Mouse (Mus musculus) cortical plate, adult 2 months (tissue): ENCODE measurements around the gene Ube2h. TPM values are rescaled to one million over a fixed set of nuclear protein-coding genes. Genes with fewer than 3 reads are reported as not detected.

ENCODE experiments used
- H3K27ac ChIP-seq: fragments of 200-500 bp; 2 replicates; pipeline ENCODE4 v1.5.1; 2012; ENCODE audit warnings: low read length, control low read depth, inconsistent platforms; ENCODE audit not compliant: insufficient read depth
- H3K4me1 ChIP-seq: fragments of 200-500 bp; 2 replicates; pipeline ENCODE4 v1.6.1; 2011; ENCODE audit warnings: low read length; ENCODE audit not compliant: control insufficient read depth, insufficient read depth
- H3K4me3 ChIP-seq: fragments of 200-500 bp; 2 replicates; pipeline ENCODE4 v1.5.1; 2011; ENCODE audit warnings: mild to moderate bottlenecking, low read length, control low read depth; ENCODE audit not compliant: insufficient read depth
- CTCF ChIP-seq: fragments of 200-500 bp; IDR thresholded peaks from 2 replicates; pipeline ENCODE4 v1.5.1; 2011; ENCODE audit warnings: mild to moderate bottlenecking, control low read depth, low read length; ENCODE audit not compliant: insufficient read depth; ENCODE audit errors: extremely low read depth
- POLR2A ChIP-seq: fragments of 200-500 bp; IDR thresholded peaks from 2 replicates; pipeline ENCODE4 v1.6.1; 2011; ENCODE audit warnings: mild to moderate bottlenecking, low read length, control low read depth; ENCODE audit not compliant: insufficient read depth; ENCODE audit errors: extremely low read depth
- polyA plus RNA-seq: library from polyadenylated mRNA; depleted of rRNA; stranded (reverse); fragments of >200 nt; gene quantifications from 2 replicates; pipeline ENCODE4 v1.2.3, GENCODE M21; 2012

Ube2h gene
- polyA plus RNA-seq, 1 experiment: 72.4 TPM

- H3K27ac ChIP-seq: peak overlapping the region; percentile 57
- H3K4me1 ChIP-seq: peaks cover 3% of the 10 kb centered on the region; the same call in 1 of the 2 replicates
- TF ChIP-seq POLR2A (peak; percentile 66; the same call in 1 of the 2 replicates), CTCF (no peak)
- H3K4me3 ChIP-seq: peak overlapping the region; percentile 10; the same call in 1 of the 2 replicates
Measured at GRCm38 (mm10) chr6:30300372-30300771, 4.0 kb downstream of the Ube2h start.

GRCm38 (mm10) chr6:30299683-30300082 is 4.7 kb downstream of the Ube2h start:
- TF ChIP-seq POLR2A (no peak), CTCF (no peak)
- Histone ChIP-seq H3K4me1 (peaks cover 2% of the 10 kb centered on the region; the same call in 1 of the 2 replicates), H3K4me3 (no peak overlapping the region; the same call in 1 of the 2 replicates), H3K27ac (0 out of 2 replicates have a peak overlapping the region, but pooled peaks have one; percentile 21)

- H3K27ac ChIP-seq: no peak overlapping the region
- peaks cover 3% of the 10 kb centered on the region; the same call in 1 of the 2 replicates for H3K4me1 ChIP-seq
- H3K4me3 ChIP-seq: no peak overlapping the region
- TF ChIP-seq CTCF (no peak), POLR2A (no peak)
Measured at GRCm38 (mm10) chr6:30299116-30299515, 5.2 kb downstream of the Ube2h start.

- H3K4me1 ChIP-seq: peaks cover 1% of the 10 kb centered on the region; the same call in 1 of the 2 replicates
- H3K27ac ChIP-seq: no peak overlapping the region
- TF ChIP-seq POLR2A (no peak), CTCF (no peak)
- H3K4me3 ChIP-seq: no peak overlapping the region
Measured at GRCm38 (mm10) chr6:30292579-30292978, 11.8 kb downstream of the Ube2h start.

- H3K4me1 ChIP-seq: no peaks in the 10 kb centered on the region; the same call in 1 of the 2 replicates
- TF ChIP-seq CTCF (no peak), POLR2A (no peak)
- no peak overlapping the region for H3K27ac ChIP-seq
- no peak overlapping the region for H3K4me3 ChIP-seq
Measured at GRCm38 (mm10) chr6:30287958-30288357, 16.4 kb downstream of the Ube2h start.

- Histone ChIP-seq H3K4me3 (no peak overlapping the region), H3K4me1 (no peaks in the 10 kb centered on the region)
Measured at GRCm38 (mm10) chr6:30286642-30287041, 17.7 kb downstream of the Ube2h start.

GRCm38 (mm10) chr6:30284177-30284576 is 20.2 kb downstream of the Ube2h start:
- TF ChIP-seq POLR2A (no peak), CTCF (no peak)
- Histone ChIP-seq H3K27ac (no peak overlapping the region), H3K4me1 (no peaks in the 10 kb centered on the region), H3K4me3 (no peak overlapping the region)

More at GRCm38 (mm10) chr6:30286642-30287041, 17.7 kb downstream of the Ube2h start:
- no peak for TF ChIP-seq CTCF
- TF ChIP-seq POLR2A: no peak
- no peak overlapping the region for H3K27ac ChIP-seq

- no peak for TF ChIP-seq POLR2A
- TF ChIP-seq CTCF: no peak
- Histone ChIP-seq H3K27ac (no peak overlapping the region), H3K4me1 (peaks cover 2% of the 10 kb centered on the region; the same call in 1 of the 2 replicates), H3K4me3 (no peak overlapping the region)
Measured at GRCm38 (mm10) chr6:30282361-30282760, 22.0 kb downstream of the Ube2h start.

GRCm38 (mm10) chr6:30278374-30278773 is 26.0 kb downstream of the Ube2h start:
- no peak for TF ChIP-seq POLR2A
- peak; percentile 49 for TF ChIP-seq CTCF
- no peak overlapping the region for H3K27ac ChIP-seq
- no peak overlapping the region for H3K4me3 ChIP-seq
- peaks cover 2% of the 10 kb centered on the region; the same call in 1 of the 2 replicates for H3K4me1 ChIP-seq

- no peak overlapping the region for H3K27ac ChIP-seq
- TF ChIP-seq CTCF: no peak
- no peak for TF ChIP-seq POLR2A
- peaks cover 4% of the 10 kb centered on the region for H3K4me1 ChIP-seq
- no peak overlapping the region for H3K4me3 ChIP-seq
Measured at GRCm38 (mm10) chr6:30276882-30277281, 27.5 kb downstream of the Ube2h start.
